Mouse (Mus musculus) kidney, adult 9 months (tissue): ENCODE measurements around the gene Stard5.

Experiments used
- DNase-seq: peaks from one replicate; pipeline ENCODE4 v3.0.0; 2022

The Stard5 gene

GRCm38 (mm10) chr7:83667936-83668645, 36.3 kb downstream of the Stard5 start:
- no peak for DNase-seq

- peak; percentile 66 for DNase-seq
Measured at GRCm38 (mm10) chr7:83668724-83669123, 37.0 kb downstream of the Stard5 start.

- no peak for DNase-seq
Measured at GRCm38 (mm10) chr7:83671573-83671972, 39.8 kb downstream of the Stard5 start.

GRCm38 (mm10) chr7:83675545-83676254, 43.9 kb downstream of the Stard5 start:
- DNase-seq: peak; percentile 55

- DNase-seq: no peak
Measured at GRCm38 (mm10) chr7:83677296-83677695, 45.5 kb downstream of the Stard5 start.

- DNase-seq: no peak
Measured at GRCm38 (mm10) chr7:83678506-83678905, 46.7 kb downstream of the Stard5 start.

GRCm38 (mm10) chr7:83682640-83683274, 51.0 kb downstream of the Stard5 start:
- DNase-seq: no peak

GRCm38 (mm10) chr7:83695449-83696212, 63.9 kb downstream of the Stard5 start:
- DNase-seq: peak; percentile 21

- DNase-seq: no peak
Measured at GRCm38 (mm10) chr7:83699066-83699745, 67.4 kb downstream of the Stard5 start.
